Mouse (Mus musculus): Measurements from ENCODE around the gene Nipal3. TPM values are rescaled to one million over a fixed set of nuclear protein-coding genes. Genes with fewer than 3 reads are reported as not detected.

Nipal3 gene
- polyA plus RNA-seq (2012; rRNA removed): 28.9 TPM in 2 replicates

DNA sequence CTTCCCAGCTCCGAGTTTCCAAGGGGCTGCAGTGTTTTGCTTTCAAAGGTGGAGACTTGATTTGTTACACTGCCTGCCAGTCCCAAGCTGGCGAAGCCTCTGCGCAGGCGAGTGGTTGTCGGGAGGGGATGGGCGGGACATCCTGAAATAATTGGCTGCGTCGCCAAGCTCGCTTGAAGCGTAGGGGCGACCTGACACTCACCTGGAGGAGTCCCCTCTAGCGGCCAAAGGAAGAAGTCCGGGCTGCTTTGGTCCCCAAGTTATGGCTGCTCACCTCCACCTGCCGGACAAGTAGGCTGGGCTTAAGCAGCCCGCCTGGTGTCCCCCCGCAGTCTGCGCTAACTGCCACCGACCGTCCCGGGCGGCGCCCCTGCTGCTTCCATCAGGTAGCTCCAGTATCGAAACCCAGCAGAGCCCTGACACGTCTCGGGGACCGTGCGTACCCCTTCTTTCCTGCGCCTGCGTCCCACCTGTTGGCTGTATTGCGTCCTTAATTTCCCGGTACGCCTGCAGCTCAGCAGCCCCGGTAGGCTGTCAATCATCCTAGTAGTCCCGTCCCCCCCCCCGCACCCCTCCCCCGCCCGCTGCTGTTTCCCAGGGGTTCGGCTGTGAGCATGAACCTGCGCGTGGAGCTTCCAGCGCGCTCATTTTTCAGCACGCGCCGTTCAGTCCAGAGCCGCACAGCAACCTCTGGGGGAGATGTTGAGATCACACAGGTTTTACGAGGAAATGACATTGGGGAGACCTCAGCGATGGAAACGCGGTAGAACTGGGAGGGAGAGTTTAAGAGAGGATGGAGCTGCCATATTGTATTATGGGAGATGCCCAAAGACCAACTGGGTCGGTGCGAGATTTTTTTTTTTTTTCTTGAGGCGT lies at the start of gene Nipal3, which contains the start of gene Stpg1:
TSS of gene Nipal3 (minus strand) at position 518 of the 876 bp plus-strand sequence.
TSS of gene Stpg1 (plus strand) at position 270 of the 876 bp plus-strand sequence.

DNA sequence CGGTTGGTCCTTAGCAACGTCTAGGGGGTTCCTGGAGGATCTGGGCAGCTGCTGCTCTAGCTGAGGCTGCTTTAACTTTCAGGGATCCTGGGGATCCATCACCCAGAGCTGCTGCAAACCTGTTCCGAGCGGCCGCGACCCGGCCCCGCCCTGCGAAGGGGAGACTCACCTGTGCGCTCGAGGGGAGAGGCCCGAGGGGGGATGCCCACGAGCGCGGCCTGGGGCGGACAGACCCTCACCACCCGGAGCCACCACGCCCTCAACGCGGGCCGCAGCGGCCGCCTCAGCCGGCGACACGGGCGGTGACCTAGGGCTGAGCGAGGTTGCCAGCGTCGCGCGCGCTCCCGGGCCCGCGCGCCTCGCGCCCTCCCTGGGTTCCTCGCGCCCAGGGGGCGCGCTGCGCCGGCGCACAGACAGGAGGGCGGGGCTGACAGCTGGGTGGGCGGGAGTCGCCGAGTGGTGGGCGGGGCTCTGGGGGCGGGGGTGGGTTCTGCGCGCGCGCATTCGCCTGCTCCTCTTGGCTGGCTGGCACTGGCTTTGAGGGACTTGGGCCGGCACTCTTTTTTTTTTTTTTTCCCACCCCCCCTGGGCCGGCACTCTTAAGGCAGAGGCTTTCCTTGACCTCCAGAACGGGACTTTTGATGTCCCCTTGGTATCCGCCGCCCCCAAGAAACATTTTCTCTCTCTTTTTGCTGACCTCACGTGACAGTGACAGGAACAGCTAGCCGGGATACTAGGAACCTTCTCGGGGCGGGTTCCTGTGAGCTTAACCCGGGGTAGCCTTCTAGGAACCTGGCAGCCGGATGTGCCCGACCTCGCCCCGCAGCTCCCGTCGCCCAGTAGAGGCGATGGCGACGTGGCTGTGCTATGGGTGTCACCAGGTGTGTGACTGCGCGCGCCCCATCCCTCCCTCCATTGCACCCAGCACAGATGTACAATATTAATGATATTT lies 61.1 kb downstream of the Nipal3 start, which contains the start of gene Rcan3:
TSS of gene Rcan3 (minus strand) at position 411 of the 952 bp plus-strand sequence.

DNA sequence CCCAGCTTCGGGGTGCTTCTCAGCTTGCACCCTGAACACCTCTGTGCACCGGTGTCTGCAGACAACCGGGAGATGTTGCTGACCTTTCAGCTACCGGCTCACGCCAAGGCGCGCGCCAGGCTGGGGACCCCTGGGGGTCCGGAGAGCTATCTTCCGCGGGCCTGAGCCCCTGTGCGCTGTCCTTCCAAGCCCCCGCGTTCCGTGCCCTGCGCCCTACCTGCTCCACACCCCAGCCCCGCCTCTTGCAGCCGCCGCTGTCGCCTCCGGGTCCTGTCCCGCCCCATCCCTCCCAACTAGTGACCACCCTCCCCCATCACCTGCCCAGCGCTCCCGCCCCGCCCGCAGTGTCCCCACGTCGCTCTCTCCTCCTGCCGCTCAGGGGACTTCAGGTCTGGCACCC lies 96.8 kb downstream of the Nipal3 start, which contains the start of gene Ncmap:
TSS of gene Ncmap (minus strand) at position 237 of the 400 bp plus-strand sequence.

Other genes with a start within 250 kb of the Nipal3 start
- 62.3 and 67.9 TPM in 2 replicates for gene Clic4, start 222.2 kb downstream of the Nipal3 start, polyA plus RNA-seq (2012; rRNA removed)
- 13.2 and 19.5 TPM in 2 replicates for gene Srrm1, start 141.7 kb downstream of the Nipal3 start, polyA plus RNA-seq (2012; rRNA removed)
- gene Ncmap, start 96.8 kb downstream of the Nipal3 start, polyA plus RNA-seq (2012; rRNA removed): 3.6 and 5.2 TPM in 2 replicates
- gene Rcan3, start 61.2 kb downstream of the Nipal3 start, polyA plus RNA-seq (2012; rRNA removed): 17.8 and 20.4 TPM in 2 replicates
- gene Stpg1, start 248 bp downstream of the Nipal3 start, polyA plus RNA-seq (2012; rRNA removed): 0.80 and 1.8 TPM in 2 replicates
- gene Grhl3, start 78.6 kb upstream of the Nipal3 start, polyA plus RNA-seq (2012; rRNA removed): 0.25 and 0.38 TPM in 2 replicates
- 1.4 and 1.6 TPM in 2 replicates for gene Ifnlr1, start 191.2 kb upstream of the Nipal3 start, polyA plus RNA-seq (2012; rRNA removed)
- 3.4 and 4.2 TPM in 2 replicates for gene Il22ra1, start 233.1 kb upstream of the Nipal3 start, polyA plus RNA-seq (2012; rRNA removed)